Mouse (Mus musculus) ES-Bruce4 (cell line): Measurements from ENCODE around the gene Lmbr1. TPM values are rescaled to one million over a fixed set of nuclear protein-coding genes. Genes with fewer than 3 reads are reported as not detected.

Source experiments
- H3K27ac ChIP-seq: 2 replicates; pipeline ENCODE4 v1.5.1; 2012; ENCODE audit warnings: low read length, inconsistent platforms; ENCODE audit not compliant: insufficient read depth
- H3K27me3 ChIP-seq: 2 replicates; pipeline ENCODE4 v1.6.1; 2012; ENCODE audit warnings: mild to moderate bottlenecking, low read length, inconsistent platforms; ENCODE audit not compliant: control insufficient read depth, poor library complexity, insufficient read depth, severe bottlenecking
- H3K36me3 ChIP-seq: 2 replicates; pipeline ENCODE4 v1.6.1; 2012; ENCODE audit warnings: inconsistent platforms, mild to moderate bottlenecking, low read length, moderate library complexity; ENCODE audit not compliant: control insufficient read depth, poor library complexity, insufficient read depth, severe bottlenecking
- H3K4me1 ChIP-seq: one replicate; pipeline ENCODE4 v1.8.1; 2011; ENCODE audit warnings: low read length; ENCODE audit not compliant: control insufficient read depth, insufficient read depth
- H3K4me3 ChIP-seq: 2 replicates; pipeline ENCODE4 v1.5.1; 2011; ENCODE audit warnings: low read depth, mild to moderate bottlenecking, low read length
- H3K9ac ChIP-seq: 2 replicates; pipeline ENCODE4 v1.6.1; 2012; ENCODE audit warnings: low read depth, mild to moderate bottlenecking, inconsistent platforms; ENCODE audit not compliant: poor library complexity, severe bottlenecking
- H3K9me3 ChIP-seq: replicated peaks from 2 replicates; pipeline ENCODE4 v1.6.1; 2012; ENCODE audit warnings: mild to moderate bottlenecking, low read length, inconsistent platforms; ENCODE audit not compliant: control insufficient read depth, poor library complexity, insufficient read depth, severe bottlenecking
- CTCF ChIP-seq: IDR thresholded peaks from one replicate; pipeline ENCODE4 v1.8.1; 2011; ENCODE audit warnings: low read depth, low read length
- EP300 ChIP-seq: IDR thresholded peaks from 2 replicates; pipeline ENCODE4 v1.6.1; 2011; ENCODE audit warnings: low read depth, low read length; ENCODE audit not compliant: insufficient read depth
- POLR2A ChIP-seq: IDR thresholded peaks from one replicate; pipeline ENCODE4 v1.8.1; 2011; ENCODE audit warnings: low read length; ENCODE audit not compliant: insufficient read depth
- polyA plus RNA-seq: library from polyadenylated mRNA; stranded (reverse); fragments of >200 nt; gene quantifications from 2 replicates; pipeline ENCODE4 v1.2.4, GENCODE M21; 2011; ENCODE audit warnings: low read depth; ENCODE audit not compliant: missing spikeins, insufficient read depth, insufficient read length

Lmbr1 gene
- polyA plus RNA-seq, 1 experiment, result 8.3 TPM

DNA sequence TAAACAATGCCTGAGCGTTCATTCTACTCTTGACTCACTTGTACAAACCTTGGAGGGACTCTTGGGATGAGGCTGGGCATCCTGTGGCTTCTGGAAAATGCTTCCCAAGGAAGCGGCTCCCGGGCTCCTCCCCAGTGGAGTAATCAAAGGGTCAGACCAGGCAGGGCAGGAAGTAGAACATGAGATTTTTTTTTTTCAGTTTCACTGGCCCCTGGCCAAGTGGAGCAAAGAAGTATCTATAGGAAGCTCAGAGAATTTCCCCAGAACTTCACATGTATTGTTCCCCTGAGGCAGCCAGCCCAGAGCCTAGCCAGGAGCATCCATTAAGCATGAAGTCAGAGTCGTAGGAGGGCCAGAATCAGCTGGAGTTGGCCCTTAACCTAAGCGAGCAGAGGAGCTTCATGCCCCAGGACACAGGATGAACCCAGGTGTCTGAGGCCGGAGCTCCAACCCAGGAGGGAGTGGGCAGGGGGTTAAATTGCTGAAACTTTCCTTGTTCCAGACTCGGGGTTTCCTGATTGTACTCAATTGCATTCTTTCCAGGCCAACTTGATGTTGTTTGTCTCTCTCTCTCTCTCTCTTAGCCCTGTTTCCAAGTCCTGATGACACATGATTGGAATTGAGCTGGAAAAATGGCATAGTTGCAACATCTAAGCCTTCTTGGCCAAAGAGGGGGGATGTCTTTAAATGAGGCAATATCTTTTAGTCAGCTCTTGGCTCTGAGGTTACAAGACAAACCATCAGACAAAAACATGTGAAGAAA, 10.2 kb upstream of the Lmbr1 start:
- Histone ChIP-seq H3K36me3 (no peaks in the 10 kb centered on the region), H3K9me3 (no peaks in the 10 kb centered on the region), H3K9ac (no peak overlapping the region), H3K4me1 (no peaks in the 10 kb centered on the region), H3K4me3 (no peak overlapping the region), H3K27me3 (no peaks in the 10 kb centered on the region), H3K27ac (no peak overlapping the region)
- TF ChIP-seq EP300, result no peak
- no peak for TF ChIP-seq POLR2A
- no peak for TF ChIP-seq CTCF

- no peaks in the 10 kb centered on the region for H3K36me3 ChIP-seq
- no peak overlapping the region for H3K9ac ChIP-seq
- H3K4me1 ChIP-seq, result no peaks in the 10 kb centered on the region
- no peak overlapping the region for H3K27ac ChIP-seq
- no peaks in the 10 kb centered on the region for H3K27me3 ChIP-seq
- H3K4me3 ChIP-seq, result no peak overlapping the region
- H3K9me3 ChIP-seq, result no peaks in the 10 kb centered on the region
- no peak for TF ChIP-seq EP300
- TF ChIP-seq CTCF, result no peak
- TF ChIP-seq POLR2A, result no peak
Observed at GRCm38 (mm10) chr5:29387591-29387990, 9.4 kb upstream of the Lmbr1 start.

- peaks cover 2% of the 10 kb centered on the region for H3K4me1 ChIP-seq
- H3K9me3 ChIP-seq, result no peaks in the 10 kb centered on the region
- H3K4me3 ChIP-seq, result no peak overlapping the region
- no peaks in the 10 kb centered on the region for H3K27me3 ChIP-seq
- no peak overlapping the region for H3K9ac ChIP-seq
- no peaks in the 10 kb centered on the region for H3K36me3 ChIP-seq
- TF ChIP-seq POLR2A (no peak), EP300 (no peak), CTCF (peak; percentile 3)
- no peak overlapping the region for H3K27ac ChIP-seq
Observed at GRCm38 (mm10) chr5:29382776-29383175, 4.6 kb upstream of the Lmbr1 start.

- Histone ChIP-seq H3K27me3 (no peaks in the 10 kb centered on the region), H3K36me3 (no peaks in the 10 kb centered on the region), H3K9me3 (no peaks in the 10 kb centered on the region), H3K9ac (no peak overlapping the region), H3K27ac (peak overlapping the region; percentile 92), H3K4me3 (no peak overlapping the region), H3K4me1 (peaks cover 2% of the 10 kb centered on the region)
- TF ChIP-seq EP300 (0 out of 2 replicates have a peak, but pooled peaks have one; percentile 36), CTCF (no peak)
Observed at GRCm38 (mm10) chr5:29380091-29380490, 1.9 kb upstream of the Lmbr1 start.

DNA sequence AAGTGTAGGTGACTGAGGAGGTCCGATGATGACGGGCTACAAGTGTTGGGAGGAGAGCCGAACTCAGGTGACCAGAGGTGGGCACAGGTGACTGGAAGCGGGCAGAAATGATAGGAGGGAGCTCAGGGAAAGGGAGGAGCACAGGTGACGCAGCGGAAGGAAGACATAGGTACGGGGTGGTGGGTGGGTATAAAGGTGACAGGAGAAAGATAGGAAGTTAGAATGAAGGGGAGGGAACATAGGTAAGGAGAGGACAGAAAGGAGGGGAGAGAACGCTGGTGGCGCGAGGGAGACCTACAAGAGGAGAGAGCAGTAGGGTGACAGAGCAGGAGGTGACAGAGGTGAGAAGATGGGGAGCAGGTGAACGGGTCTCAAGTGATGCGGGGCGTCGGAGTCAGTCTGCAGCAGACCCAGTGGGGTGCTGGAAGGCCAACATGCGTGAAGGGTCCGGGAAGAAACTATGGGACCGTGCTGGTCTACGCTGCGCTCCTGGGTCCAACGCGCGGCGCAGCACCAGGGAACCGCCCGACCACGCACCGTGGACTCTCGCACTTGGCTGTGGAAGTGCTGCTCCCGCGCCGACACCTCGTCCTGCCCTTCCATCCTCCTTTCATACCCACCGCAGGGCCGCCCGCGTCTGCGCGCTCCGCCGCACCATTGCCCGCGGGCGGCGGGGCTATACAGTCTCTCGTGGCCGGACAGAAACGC, 446 bp downstream of the Lmbr1 start:
- no peaks in the 10 kb centered on the region for H3K36me3 ChIP-seq
- H3K9ac ChIP-seq, result peak overlapping the region; percentile 58
- no peaks in the 10 kb centered on the region for H3K9me3 ChIP-seq
- H3K4me3 ChIP-seq, result peak overlapping the region; percentile 97
- no peak overlapping the region for H3K27ac ChIP-seq
- peaks cover 2% of the 10 kb centered on the region for H3K4me1 ChIP-seq
- H3K27me3 ChIP-seq, result no peaks in the 10 kb centered on the region
- TF ChIP-seq CTCF, result no peak
- no peak for TF ChIP-seq POLR2A
- TF ChIP-seq EP300, result no peak

- no peak overlapping the region for H3K9ac ChIP-seq
Observed at GRCm38 (mm10) chr5:29363511-29363910, 14.7 kb downstream of the Lmbr1 start.

More at GRCm38 (mm10) chr5:29363511-29363910, 14.7 kb downstream of the Lmbr1 start:
- TF ChIP-seq EP300, result no peak
- no peak for TF ChIP-seq CTCF
- TF ChIP-seq POLR2A, result no peak
- peaks cover 4% of the 10 kb centered on the region; the same call in 1 of the 2 replicates for H3K9me3 ChIP-seq
- H3K27me3 ChIP-seq, result no peaks in the 10 kb centered on the region
- H3K4me1 ChIP-seq, result no peaks in the 10 kb centered on the region
- no peak overlapping the region for H3K4me3 ChIP-seq
- no peak overlapping the region for H3K27ac ChIP-seq
- peaks cover 4% of the 10 kb centered on the region; the same call in 1 of the 2 replicates for H3K36me3 ChIP-seq
